Mouse (Mus musculus) embryonic facial prominence, embryonic 15.5 days (tissue): Measurements from ENCODE around the gene Entr1. TPM values are rescaled to one million over a fixed set of nuclear protein-coding genes. Genes with fewer than 3 reads are reported as not detected.

ENCODE experiments used
- ATAC-seq: fragments of 200-750 bp; cut with Nextera tagmentation; 2 replicates; pipeline ENCODE4 v1.8.0; 2017; ENCODE audit warnings: low read depth, moderate TSS enrichment; ENCODE audit not compliant: insufficient number of reproducible peaks, low FRiP score, low TSS enrichment
- H3K27ac ChIP-seq: fragments of 300-500 bp; sonication (generic); replicated peaks from 2 replicates; pipeline ENCODE4 v1.5.1; 2015; ENCODE audit warnings: mild to moderate bottlenecking, inconsistent platforms
- H3K27me3 ChIP-seq: fragments of 300-500 bp; sonication (generic); 2 replicates; pipeline ENCODE4 v1.6.1; 2015; ENCODE audit warnings: inconsistent platforms
- H3K36me3 ChIP-seq: fragments of 300-500 bp; sonication (generic); 2 replicates; pipeline ENCODE4 v1.6.1; 2015; ENCODE audit warnings: mild to moderate bottlenecking, inconsistent platforms
- H3K4me1 ChIP-seq: fragments of 300-500 bp; sonication (generic); 2 replicates; pipeline ENCODE4 v1.6.1; 2015; ENCODE audit warnings: inconsistent platforms
- H3K4me2 ChIP-seq: fragments of 300-500 bp; sonication (generic); replicated peaks from 2 replicates; pipeline ENCODE4 v1.6.1; 2015; ENCODE audit warnings: mild to moderate bottlenecking, inconsistent platforms
- H3K4me3 ChIP-seq: fragments of 300-500 bp; sonication (generic); replicated peaks from 2 replicates; pipeline ENCODE4 v1.5.1; 2015; ENCODE audit warnings: mild to moderate bottlenecking, inconsistent platforms
- H3K9ac ChIP-seq: fragments of 300-500 bp; sonication (generic); 2 replicates; pipeline ENCODE4 v1.6.1; 2015; ENCODE audit warnings: inconsistent platforms
- H3K9me3 ChIP-seq: fragments of 300-500 bp; sonication (generic); replicated peaks from 2 replicates; pipeline ENCODE4 v1.6.1; 2016; ENCODE audit warnings: inconsistent platforms
- WGBS: fragments of 180-500 bp; shearing (Covaris S2); methylation state at CpG from one replicate; pipeline ENCODE4 v1.1.7; 2015; 5-methylcytosine and 5-hydroxymethylcytosine counted together
- polyA plus RNA-seq: library from polyadenylated mRNA; unstranded; fragments of >200 nt; fragmentation: Nextera tagmentation; extraction: Ambion mirVana; gene quantifications from 2 replicates; pipeline ENCODE4 v1.2.1, GENCODE M21; 2015

Entr1 gene
- polyA plus RNA-seq, 1 experiment from 2014 or later: 141 TPM

DNA sequence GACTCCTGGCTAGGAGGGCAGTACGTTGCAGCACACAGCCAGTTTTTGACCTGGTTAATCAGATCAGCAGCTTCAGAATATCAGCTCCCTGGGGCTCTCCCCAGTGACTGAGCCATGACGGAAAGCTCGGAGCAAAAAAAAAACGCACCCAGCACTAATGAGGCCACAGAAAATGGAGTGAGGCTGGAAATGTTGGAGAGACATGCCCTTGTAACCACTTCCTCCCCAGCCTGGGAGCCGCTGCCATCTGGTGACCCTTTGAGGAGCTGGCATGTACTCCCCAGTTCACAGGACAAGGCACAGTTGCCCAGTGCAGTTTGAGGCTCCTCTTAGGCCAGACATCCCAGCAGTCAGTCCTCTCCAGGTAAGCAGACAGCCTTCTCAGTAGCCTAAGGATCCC is 21.0 kb upstream of the Entr1 start:
- no peaks in the 10 kb centered on the region for H3K9me3 ChIP-seq
- no peak overlapping the region for H3K4me2 ChIP-seq
- no peaks in the 10 kb centered on the region for H3K27me3 ChIP-seq
- H3K4me1 ChIP-seq: peaks cover 42% of the 10 kb centered on the region
- WGBS: 64% methylated on average over 5 of the region's 5 CpGs
- peaks cover 51% of the 10 kb centered on the region for H3K36me3 ChIP-seq
- peak overlapping the region; percentile 65 for H3K27ac ChIP-seq
- H3K4me3 ChIP-seq: no peak overlapping the region
- no peak for ATAC-seq
- no peak overlapping the region for H3K9ac ChIP-seq

DNA sequence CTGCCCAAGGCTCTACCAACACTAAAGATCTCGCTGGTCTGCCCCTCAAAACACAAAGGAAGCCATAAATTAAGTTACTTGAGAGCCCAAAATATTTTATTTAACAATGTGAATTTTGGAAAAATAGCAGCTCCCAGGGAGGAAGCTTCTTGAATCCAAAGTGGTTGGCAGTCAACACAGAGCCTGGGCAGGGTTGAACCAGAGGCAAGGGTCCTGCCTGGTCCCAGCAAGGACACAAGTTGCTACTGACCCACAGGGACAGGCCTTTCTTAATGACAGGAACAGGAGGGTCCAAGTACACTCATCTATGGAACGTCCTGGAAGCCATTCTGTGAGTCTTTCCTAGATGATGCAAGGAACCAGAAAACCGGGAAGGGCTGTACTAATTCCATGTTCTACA is 20.2 kb upstream of the Entr1 start:
- H3K4me1 ChIP-seq: peaks cover 42% of the 10 kb centered on the region
- H3K9me3 ChIP-seq: no peaks in the 10 kb centered on the region
- H3K27ac ChIP-seq: peak overlapping the region; percentile 65; the same call in 1 of the 2 replicates
- peak overlapping the region; percentile 92 for H3K4me3 ChIP-seq
- ATAC-seq: no peak
- no peaks in the 10 kb centered on the region for H3K27me3 ChIP-seq
- no peak overlapping the region for H3K9ac ChIP-seq
- 0 out of 2 replicates have a peak overlapping the region, but pooled peaks have one; percentile 90 for H3K4me2 ChIP-seq
- WGBS: 49% methylated on average over 3 of the region's 3 CpGs
- peaks cover 49% of the 10 kb centered on the region for H3K36me3 ChIP-seq

DNA sequence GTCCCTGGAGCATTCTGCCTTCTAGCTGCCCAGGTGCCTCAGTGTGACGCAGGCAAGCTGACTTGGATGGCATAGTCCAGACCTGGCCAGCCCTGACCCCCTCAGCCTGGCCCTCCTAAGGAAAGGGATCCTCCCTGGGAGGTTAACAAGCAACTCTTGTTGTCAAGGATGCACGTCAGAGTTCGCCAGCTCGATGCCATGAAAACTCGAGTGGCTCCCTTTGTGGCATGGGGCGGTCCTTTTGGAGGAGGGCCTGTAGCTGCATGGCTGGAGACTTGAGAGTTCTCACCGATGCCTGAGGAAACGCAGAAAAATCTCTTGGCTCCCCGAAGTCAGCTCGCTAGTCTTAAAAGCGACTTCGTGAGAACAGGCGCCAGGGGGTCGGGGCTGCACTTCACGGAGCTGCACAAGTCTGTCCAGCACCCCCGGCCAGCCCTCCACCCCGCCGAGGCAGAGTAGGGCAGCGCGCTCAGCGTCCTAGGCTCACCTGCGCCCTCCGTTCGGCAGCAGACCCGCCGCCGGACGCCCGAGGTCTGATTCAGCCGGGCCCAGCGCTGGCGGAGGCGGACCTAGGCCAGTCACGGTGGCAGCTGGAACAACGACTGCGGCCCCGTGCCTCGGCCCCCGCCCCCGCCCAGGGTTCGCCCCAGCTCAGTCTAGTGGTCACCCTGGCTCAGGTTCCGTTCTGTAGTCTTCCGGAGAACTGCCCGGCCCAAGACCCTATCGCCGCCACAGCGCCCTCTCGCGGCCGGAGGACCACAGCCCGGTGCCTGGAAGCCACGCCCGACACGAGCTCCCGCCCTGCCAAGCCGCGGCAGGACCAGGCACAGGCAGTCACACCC is 19.6 kb upstream of the Entr1 start, which contains the start of gene Inpp5e:
Inpp5e (minus strand) TSS at position 689 of the 842 bp plus-strand sequence.
- under 1% methylated on average over 57 of the region's 57 CpGs for WGBS
- Histone ChIP-seq H3K9me3 (no peaks in the 10 kb centered on the region), H3K36me3 (peaks cover 43% of the 10 kb centered on the region)

DNA sequence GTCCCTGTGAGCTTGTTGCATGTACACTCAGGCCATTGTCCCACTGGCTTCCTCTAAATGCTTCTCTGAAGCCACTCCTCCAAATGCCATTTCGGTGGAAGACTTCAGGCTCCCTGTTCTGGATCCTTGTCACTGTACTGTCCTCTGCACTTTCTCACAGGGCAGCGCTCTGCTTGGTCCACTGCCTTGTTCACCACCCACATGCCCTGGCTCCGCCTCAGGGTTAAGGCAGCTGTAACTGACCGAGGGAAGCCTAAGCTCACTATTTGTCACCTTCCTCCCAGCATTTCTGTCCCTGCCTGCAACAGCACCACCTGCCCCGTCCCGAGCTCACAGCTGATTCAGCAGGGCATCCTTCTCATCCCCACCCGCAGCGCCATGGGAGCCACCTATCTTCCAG is 14.2 kb upstream of the Entr1 start:
- no peak overlapping the region for H3K9ac ChIP-seq
- H3K4me2 ChIP-seq: no peak overlapping the region
- no peaks in the 10 kb centered on the region for H3K27me3 ChIP-seq
- no peak overlapping the region for H3K4me3 ChIP-seq
- H3K4me1 ChIP-seq: peaks cover 26% of the 10 kb centered on the region
- no peak overlapping the region for H3K27ac ChIP-seq
- no peak for ATAC-seq
- 75% methylated on average over 8 of the region's 8 CpGs for WGBS
- peaks cover 43% of the 10 kb centered on the region for H3K36me3 ChIP-seq
- H3K9me3 ChIP-seq: no peaks in the 10 kb centered on the region

More for the DNA sequence above, 19.6 kb upstream of the Entr1 start, which contains the start of gene Inpp5e:
- peak; percentile 90 for ATAC-seq
- H3K4me3 ChIP-seq: peak within 1 kb of the TSS; percentile 92
- peak within 1 kb of the TSS; percentile 79 for H3K27ac ChIP-seq
- H3K4me1 ChIP-seq: peaks cover 42% of the 10 kb centered on the region
- H3K27me3 ChIP-seq: no peaks in the 10 kb centered on the region
- peak within 1 kb of the TSS; percentile 90 for H3K4me2 ChIP-seq
- peak within 1 kb of the TSS; percentile 93 for H3K9ac ChIP-seq

DNA sequence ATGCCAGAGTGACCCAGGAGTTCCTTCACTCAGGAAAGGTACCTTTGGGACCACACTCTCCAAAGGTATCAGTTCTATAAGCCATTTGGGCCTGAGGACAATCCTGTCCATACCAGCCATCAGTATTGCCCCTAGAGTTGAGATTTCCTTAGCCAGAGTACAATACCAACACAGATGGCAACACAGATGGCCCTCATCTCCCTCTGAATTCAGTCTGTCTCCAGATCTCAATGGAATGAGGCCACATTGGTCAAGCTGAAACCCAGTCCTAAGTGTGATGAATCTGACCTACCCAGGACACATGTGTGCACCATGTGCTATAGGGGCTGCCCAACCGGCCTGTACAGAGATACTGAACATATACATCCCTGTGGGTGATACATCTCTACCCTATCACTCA is 13.1 kb upstream of the Entr1 start:
- 82% methylated on average over 1 of the region's 1 CpGs for WGBS
- no peak for ATAC-seq
- Histone ChIP-seq H3K4me3 (no peak overlapping the region), H3K4me1 (peaks cover 15% of the 10 kb centered on the region), H3K36me3 (peaks cover 52% of the 10 kb centered on the region), H3K9me3 (no peaks in the 10 kb centered on the region), H3K27ac (no peak overlapping the region), H3K4me2 (no peak overlapping the region), H3K9ac (no peak overlapping the region), H3K27me3 (no peaks in the 10 kb centered on the region)

DNA sequence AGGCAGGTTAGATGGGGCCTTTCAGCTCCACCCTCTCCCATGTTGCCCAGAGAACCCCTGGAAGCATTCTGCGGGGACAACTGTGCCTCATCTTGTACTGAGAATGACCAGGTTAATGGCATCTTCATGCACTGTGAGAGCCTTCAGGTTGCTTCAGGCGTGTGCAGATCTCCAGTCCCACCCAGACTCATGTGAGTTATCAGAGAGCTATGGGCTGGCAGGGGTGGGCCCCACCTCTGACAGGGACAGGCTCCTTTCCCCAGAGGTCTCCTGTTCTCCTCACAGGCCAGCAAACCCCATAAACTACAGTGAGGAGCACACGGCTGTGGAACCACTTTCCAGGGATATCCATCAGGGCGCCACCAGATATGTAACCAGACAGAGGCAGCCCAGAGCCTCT is 11.9 kb upstream of the Entr1 start:
- no peak overlapping the region for H3K4me2 ChIP-seq
- no peaks in the 10 kb centered on the region for H3K27me3 ChIP-seq
- peaks cover 3% of the 10 kb centered on the region; the same call in 1 of the 2 replicates for H3K4me1 ChIP-seq
- no peak overlapping the region for H3K4me3 ChIP-seq
- 89% methylated on average over 4 of the region's 4 CpGs for WGBS
- no peak overlapping the region for H3K27ac ChIP-seq
- peaks cover 64% of the 10 kb centered on the region for H3K36me3 ChIP-seq
- no peaks in the 10 kb centered on the region for H3K9me3 ChIP-seq
- no peak overlapping the region for H3K9ac ChIP-seq
- no peak for ATAC-seq

DNA sequence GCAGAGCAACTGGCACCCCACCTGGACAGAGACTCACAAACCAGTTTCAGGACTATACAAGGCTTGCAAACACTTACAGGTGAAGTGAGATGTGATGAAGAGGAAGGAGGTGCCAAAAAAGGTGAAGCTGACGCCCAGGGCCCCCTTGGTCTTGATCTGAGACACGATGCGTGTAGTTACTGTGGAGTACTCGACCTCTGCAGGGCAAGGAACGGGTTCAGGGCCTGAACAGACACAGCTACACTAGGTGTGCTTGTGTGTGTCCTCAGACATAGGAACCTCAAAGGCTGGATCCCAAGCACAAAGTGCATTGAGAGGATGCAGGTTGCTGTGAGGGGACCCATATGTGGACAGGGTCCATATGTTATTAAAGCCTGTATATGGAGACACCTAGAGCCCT is 11.2 kb upstream of the Entr1 start:
- Histone ChIP-seq H3K4me1 (no peaks in the 10 kb centered on the region), H3K9ac (no peak overlapping the region), H3K9me3 (no peaks in the 10 kb centered on the region), H3K4me2 (no peak overlapping the region), H3K36me3 (peaks cover 71% of the 10 kb centered on the region), H3K27ac (no peak overlapping the region), H3K4me3 (no peak overlapping the region), H3K27me3 (no peaks in the 10 kb centered on the region)
- ATAC-seq: no peak
- WGBS: 81% methylated on average over 5 of the region's 5 CpGs

DNA sequence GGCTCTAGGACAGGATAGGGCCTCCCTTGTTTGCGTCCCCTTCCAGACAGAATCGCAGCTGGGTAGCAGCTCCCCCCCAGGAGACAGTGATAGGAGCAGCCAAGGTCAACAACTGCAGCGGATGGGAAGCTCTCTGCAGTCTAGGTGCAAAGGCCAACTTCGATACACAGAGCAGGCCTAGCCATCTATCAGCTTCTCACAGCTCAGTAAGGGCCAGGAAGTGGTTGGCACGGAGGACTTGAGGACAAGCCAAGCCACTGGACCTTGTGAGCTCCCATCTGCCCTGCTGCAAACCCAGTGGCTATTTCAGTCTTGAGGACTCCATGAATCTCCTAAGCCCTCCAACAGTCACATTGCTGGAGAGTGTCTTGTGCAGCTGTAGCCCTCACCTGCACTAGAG is 10.5 kb upstream of the Entr1 start:
- Histone ChIP-seq H3K9me3 (no peaks in the 10 kb centered on the region), H3K36me3 (peaks cover 75% of the 10 kb centered on the region), H3K27me3 (no peaks in the 10 kb centered on the region), H3K9ac (no peak overlapping the region), H3K4me1 (no peaks in the 10 kb centered on the region), H3K4me3 (no peak overlapping the region), H3K4me2 (no peak overlapping the region), H3K27ac (no peak overlapping the region)
- 84% methylated on average over 5 of the region's 5 CpGs for WGBS
- 0 out of 2 replicates have a peak, but pooled peaks have one; percentile 17 for ATAC-seq

DNA sequence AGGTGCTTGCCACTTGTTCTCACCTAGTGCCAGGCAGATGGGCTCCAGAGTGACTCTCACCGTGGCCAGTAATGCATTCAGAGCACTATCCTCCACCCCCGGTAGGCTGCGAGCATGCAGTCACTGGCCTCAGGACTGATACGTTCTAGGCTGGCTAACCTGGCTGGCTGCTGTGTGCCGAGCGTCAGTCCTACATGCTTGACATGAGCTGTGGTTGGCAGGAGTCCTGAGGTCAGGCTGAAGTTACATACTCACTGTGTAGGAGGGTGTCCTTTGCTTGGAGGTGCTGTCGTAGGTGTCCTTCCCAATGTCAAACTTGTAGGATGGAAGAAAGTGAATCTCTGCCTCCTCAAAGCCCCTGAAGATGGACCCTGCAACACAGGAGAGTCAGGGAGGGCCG is 9.9 kb upstream of the Entr1 start:
- H3K9me3 ChIP-seq: no peaks in the 10 kb centered on the region
- no peak for ATAC-seq
- no peak overlapping the region for H3K4me3 ChIP-seq
- peaks cover 80% of the 10 kb centered on the region for H3K36me3 ChIP-seq
- no peak overlapping the region for H3K9ac ChIP-seq
- no peaks in the 10 kb centered on the region for H3K27me3 ChIP-seq
- H3K27ac ChIP-seq: no peak overlapping the region
- no peak overlapping the region for H3K4me2 ChIP-seq
- WGBS: 90% methylated on average over 8 of the region's 8 CpGs
- H3K4me1 ChIP-seq: no peaks in the 10 kb centered on the region

DNA sequence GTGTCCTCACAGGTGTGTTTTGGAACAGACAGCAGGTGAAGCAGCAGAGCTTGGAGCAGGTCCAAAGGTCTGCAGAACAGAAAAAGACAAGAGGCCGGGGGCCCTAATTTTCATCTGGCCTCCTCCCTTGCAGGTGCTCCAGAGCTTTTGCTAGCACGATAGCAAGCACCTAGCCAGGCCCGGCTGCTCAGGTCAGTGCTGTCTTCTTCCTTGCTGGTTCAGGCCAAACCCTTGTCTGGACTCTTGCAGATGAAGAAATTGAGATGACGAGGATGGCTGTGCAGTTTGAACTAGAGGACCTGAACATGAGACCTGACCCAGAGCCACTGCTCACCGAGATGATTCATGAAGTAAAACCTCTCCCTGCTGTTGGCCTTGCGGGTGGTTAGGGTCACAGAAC is 2.5 kb upstream of the Entr1 start:
- H3K27ac ChIP-seq: no peak overlapping the region
- H3K27me3 ChIP-seq: no peaks in the 10 kb centered on the region
- no peak overlapping the region for H3K4me3 ChIP-seq
- 93% methylated on average over 6 of the region's 6 CpGs for WGBS
- no peak overlapping the region for H3K9ac ChIP-seq
- no peaks in the 10 kb centered on the region for H3K9me3 ChIP-seq
- no peak for ATAC-seq
- peaks cover 22% of the 10 kb centered on the region for H3K4me1 ChIP-seq
- H3K4me2 ChIP-seq: no peak overlapping the region
- peaks cover 76% of the 10 kb centered on the region for H3K36me3 ChIP-seq

DNA sequence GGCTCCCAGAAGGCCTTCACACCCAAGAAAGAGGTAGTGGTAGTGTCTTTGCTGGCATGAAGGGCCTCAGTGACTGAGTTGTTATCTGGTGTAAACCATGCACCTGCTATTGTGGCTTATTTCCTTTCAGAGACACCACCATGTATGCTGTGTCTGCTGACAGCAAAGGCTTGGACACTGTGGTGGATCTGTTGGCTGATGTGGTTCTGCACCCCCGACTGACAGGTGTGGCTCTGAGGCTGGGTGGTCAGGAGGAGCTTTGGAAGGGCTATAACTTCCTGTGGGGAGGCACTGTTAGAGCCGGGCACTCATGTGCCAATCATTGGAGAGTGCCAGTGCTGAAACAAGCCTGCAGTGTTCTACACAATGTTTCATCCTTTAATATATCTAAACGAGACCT is 1.8 kb upstream of the Entr1 start:
- peaks cover 22% of the 10 kb centered on the region for H3K4me1 ChIP-seq
- H3K27me3 ChIP-seq: no peaks in the 10 kb centered on the region
- no peak overlapping the region for H3K4me3 ChIP-seq
- H3K4me2 ChIP-seq: no peak overlapping the region
- WGBS: 82% methylated on average over 3 of the region's 3 CpGs
- peaks cover 76% of the 10 kb centered on the region for H3K36me3 ChIP-seq
- no peak for ATAC-seq
- no peaks in the 10 kb centered on the region for H3K9me3 ChIP-seq
- no peak overlapping the region for H3K9ac ChIP-seq
- no peak overlapping the region for H3K27ac ChIP-seq
